Mouse (Mus musculus) forebrain, embryonic 16.5 days (tissue): ENCODE results near the gene Cox10. TPM values are rescaled to one million over a fixed set of nuclear protein-coding genes. Genes with fewer than 3 reads are reported as not detected.
A peak's percentile ranks its signal among the peaks of the same experiment; 100 is the strongest.

Source experiments
- ATAC-seq: fragments of 200-750 bp; cut with Nextera tagmentation; 2 replicates; pipeline ENCODE4 v1.8.0; 2017; ENCODE audit warnings: mild to moderate bottlenecking, moderate library complexity
- H3K27ac ChIP-seq: fragments of 300-500 bp; sonication (generic); 2 replicates; pipeline ENCODE4 v1.5.1; 2014; ENCODE audit warnings: low read length, control low read depth
- H3K27me3 ChIP-seq: fragments of 300-500 bp; sonication (generic); replicated peaks from 2 replicates; pipeline ENCODE4 v1.6.1; 2014; ENCODE audit warnings: low read length; ENCODE audit not compliant: control insufficient read depth, insufficient read depth
- H3K36me3 ChIP-seq: fragments of 300-500 bp; sonication (generic); 2 replicates; pipeline ENCODE4 v1.6.1; 2014; ENCODE audit not compliant: control insufficient read depth, insufficient read depth
- H3K4me1 ChIP-seq: fragments of 300-500 bp; sonication (generic); replicated peaks from 2 replicates; pipeline ENCODE4 v1.6.1; 2014; ENCODE audit warnings: low read length; ENCODE audit not compliant: control insufficient read depth, insufficient read depth
- H3K4me2 ChIP-seq: fragments of 300-500 bp; sonication (generic); 2 replicates; pipeline ENCODE4 v1.6.1; 2014; ENCODE audit warnings: mild to moderate bottlenecking, low read length, control low read depth
- H3K4me3 ChIP-seq: fragments of 300-500 bp; sonication (generic); replicated peaks from 2 replicates; pipeline ENCODE4 v1.5.1; 2014; ENCODE audit warnings: mild to moderate bottlenecking, low read length, control low read depth
- H3K9ac ChIP-seq: fragments of 300-500 bp; sonication (generic); replicated peaks from 2 replicates; pipeline ENCODE4 v1.6.1; 2014; ENCODE audit warnings: low read depth, low read length, control low read depth
- H3K9me3 ChIP-seq: fragments of 300-500 bp; sonication (generic); 2 replicates; pipeline ENCODE4 v1.6.1; 2016; ENCODE audit warnings: low read length; ENCODE audit not compliant: control insufficient read depth
- WGBS: fragments of 180-500 bp; shearing (Covaris S2); extraction: QIAGEN DNeasy Blood & Tissue Kit; methylation state at CpG from one replicate; pipeline ENCODE4 v1.1.7; 2014; 5-methylcytosine and 5-hydroxymethylcytosine counted together
- polyA plus RNA-seq: library from polyadenylated mRNA; unstranded; fragments of >200 nt; fragmentation: Nextera tagmentation; extraction: Ambion mirVana; gene quantifications from 2 replicates; pipeline ENCODE4 v1.2.1, GENCODE M21; 2015

Cox10 gene
- polyA plus RNA-seq, 1 experiment from 2014 or later = 24.6 TPM

DNA sequence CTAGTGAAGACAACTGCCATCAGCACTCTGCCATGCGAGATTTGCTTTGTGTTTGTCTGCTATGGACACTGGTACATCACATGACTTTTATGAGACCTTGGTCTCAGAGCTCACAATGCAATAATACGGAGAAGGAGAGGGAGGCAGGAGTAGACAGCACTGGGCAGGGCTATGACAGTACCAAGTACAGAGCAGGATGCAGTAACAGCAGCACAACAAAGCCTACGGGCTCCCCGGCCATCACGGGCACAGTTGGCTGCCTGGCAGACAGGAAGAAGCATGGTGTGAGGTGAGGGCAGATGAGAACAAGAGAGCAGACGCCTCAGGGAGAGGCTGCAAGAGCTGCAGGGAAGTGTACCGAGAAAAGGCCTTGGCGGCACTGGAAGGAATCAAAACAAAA, 87.3 kb downstream of the Cox10 start:
- Histone ChIP-seq H3K36me3 (no peaks in the 10 kb centered on the region), H3K27ac (no peak overlapping the region), H3K4me1 (peaks cover 10% of the 10 kb centered on the region), H3K9ac (no peak overlapping the region), H3K4me2 (no peak overlapping the region), H3K9me3 (no peaks in the 10 kb centered on the region), H3K27me3 (no peaks in the 10 kb centered on the region), H3K4me3 (no peak overlapping the region)
- ATAC-seq = no peak
- 85% methylated on average over 8 of the region's 8 CpGs for WGBS

DNA sequence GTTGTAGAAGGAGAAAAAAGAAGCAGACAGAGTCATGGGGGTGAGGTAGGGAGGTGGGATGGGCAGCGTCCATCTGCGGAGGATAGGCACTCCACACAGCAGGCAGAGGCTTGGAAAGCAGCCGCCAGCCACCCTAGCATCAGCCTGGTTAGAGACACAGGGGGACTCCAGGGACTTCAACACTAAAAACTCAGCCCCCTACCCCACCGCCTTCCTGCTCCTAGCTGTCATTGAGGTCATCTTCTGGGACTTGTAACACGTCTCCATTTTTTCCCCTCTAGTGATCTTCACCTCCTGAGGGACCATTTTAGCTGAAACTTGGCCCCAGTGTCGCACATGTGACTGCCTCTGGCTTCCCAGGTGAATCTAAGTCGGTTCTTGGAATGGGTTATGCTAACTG, 88.5 kb downstream of the Cox10 start:
- 93% methylated on average over 7 of the region's 7 CpGs for WGBS
- Histone ChIP-seq H3K27ac (no peak overlapping the region), H3K36me3 (no peaks in the 10 kb centered on the region), H3K4me3 (no peak overlapping the region), H3K4me2 (no peak overlapping the region), H3K9me3 (no peaks in the 10 kb centered on the region), H3K4me1 (peaks cover 10% of the 10 kb centered on the region), H3K9ac (no peak overlapping the region), H3K27me3 (no peaks in the 10 kb centered on the region)
- ATAC-seq = no peak

GRCm38 (mm10) chr11:63990311-63990710, 89.0 kb downstream of the Cox10 start:
- Histone ChIP-seq H3K9me3 (no peaks in the 10 kb centered on the region), H3K4me1 (peaks cover 10% of the 10 kb centered on the region), H3K27ac (no peak overlapping the region), H3K9ac (no peak overlapping the region), H3K4me2 (no peak overlapping the region), H3K4me3 (no peak overlapping the region), H3K27me3 (no peaks in the 10 kb centered on the region), H3K36me3 (no peaks in the 10 kb centered on the region)
- 79% methylated on average over 8 of the region's 8 CpGs for WGBS
- no peak for ATAC-seq

DNA sequence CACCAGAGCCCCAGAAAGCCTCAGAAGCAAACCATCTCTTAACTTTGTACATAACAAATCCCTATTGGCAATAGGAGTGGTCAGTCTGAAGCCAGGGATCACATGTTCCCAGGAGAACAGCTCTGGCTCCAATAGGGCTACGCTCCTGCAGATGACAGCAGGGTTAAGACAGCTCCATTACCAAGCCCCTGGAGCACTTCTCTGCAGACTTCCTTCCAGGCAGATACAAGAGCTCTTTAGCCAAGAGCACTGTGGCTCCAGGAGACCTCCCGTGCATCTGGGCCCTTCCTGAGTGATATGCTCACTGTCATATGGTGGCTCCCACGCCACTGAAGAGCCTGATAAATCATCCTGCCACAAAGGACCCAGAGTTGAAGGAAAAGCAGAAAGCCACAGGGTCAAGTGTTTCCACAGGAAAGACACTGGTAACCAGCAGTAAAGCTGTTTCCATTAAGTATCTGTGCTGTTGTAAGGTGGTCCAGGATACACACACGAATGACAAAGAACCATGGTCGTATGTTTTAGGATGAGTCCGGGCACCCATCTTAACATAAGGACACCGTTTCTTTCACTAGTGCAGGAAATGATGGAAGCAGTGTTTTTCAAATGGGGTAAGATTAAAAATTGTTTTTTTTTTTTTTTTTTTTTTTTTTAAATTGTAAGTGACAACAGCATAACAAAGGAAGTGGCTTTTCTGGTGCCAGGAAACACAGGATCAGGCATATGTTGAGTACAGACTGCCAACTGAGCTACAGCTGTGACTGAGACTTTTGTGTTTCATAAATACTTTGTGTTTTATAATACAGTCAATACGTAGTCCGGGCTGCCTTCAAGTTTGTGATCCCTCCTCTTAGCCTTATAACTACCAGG, 90.0 kb downstream of the Cox10 start:
- Histone ChIP-seq H3K27me3 (no peaks in the 10 kb centered on the region), H3K4me3 (no peak overlapping the region), H3K4me1 (peaks cover 10% of the 10 kb centered on the region), H3K4me2 (no peak overlapping the region), H3K9me3 (no peaks in the 10 kb centered on the region), H3K36me3 (no peaks in the 10 kb centered on the region), H3K27ac (no peak overlapping the region), H3K9ac (no peak overlapping the region)
- ATAC-seq = peak; percentile 79
- 70% methylated on average over 9 of the region's 9 CpGs for WGBS

- 83% methylated on average over 3 of the region's 3 CpGs for WGBS
- no peak overlapping the region for H3K4me3 ChIP-seq
- H3K4me2 ChIP-seq = no peak overlapping the region
These were observed 91.1 kb downstream of the Cox10 start for GRCm38 (mm10) chr11:63988031-63988665.

DNA sequence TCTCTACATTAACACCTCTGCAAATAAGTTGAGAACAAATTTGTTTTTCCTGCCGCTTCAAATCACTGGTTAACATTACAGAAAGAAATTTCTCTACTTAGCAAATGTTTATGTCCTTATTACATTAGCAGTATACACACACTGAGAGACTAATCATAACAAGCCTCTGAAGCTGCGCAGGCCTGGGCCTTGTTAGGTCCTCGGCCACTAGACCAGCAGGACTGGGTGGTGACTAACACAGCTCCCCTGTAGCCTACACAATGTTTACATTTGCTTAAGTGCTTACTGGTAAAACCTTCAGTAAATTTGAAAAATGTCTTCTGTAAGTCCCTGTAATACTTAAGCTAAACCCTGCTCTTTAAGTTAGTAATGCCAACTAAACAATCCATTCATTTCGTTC, 92.6 kb downstream of the Cox10 start:
- Histone ChIP-seq H3K4me1 (peaks cover 12% of the 10 kb centered on the region), H3K9me3 (no peaks in the 10 kb centered on the region), H3K4me2 (no peak overlapping the region), H3K9ac (no peak overlapping the region), H3K27ac (no peak overlapping the region), H3K27me3 (no peaks in the 10 kb centered on the region), H3K4me3 (no peak overlapping the region), H3K36me3 (no peaks in the 10 kb centered on the region)
- 93% methylated on average over 4 of the region's 4 CpGs for WGBS
- no peak for ATAC-seq

More at GRCm38 (mm10) chr11:63988031-63988665, 91.1 kb downstream of the Cox10 start:
- Histone ChIP-seq H3K9ac (no peak overlapping the region), H3K27ac (no peak overlapping the region), H3K4me1 (peaks cover 10% of the 10 kb centered on the region), H3K27me3 (no peaks in the 10 kb centered on the region), H3K9me3 (no peaks in the 10 kb centered on the region), H3K36me3 (no peaks in the 10 kb centered on the region)
- no peak for ATAC-seq

GRCm38 (mm10) chr11:63985481-63985880, 93.8 kb downstream of the Cox10 start:
- Histone ChIP-seq H3K9me3 (no peaks in the 10 kb centered on the region), H3K4me2 (no peak overlapping the region), H3K9ac (no peak overlapping the region), H3K4me1 (peaks cover 12% of the 10 kb centered on the region), H3K4me3 (no peak overlapping the region), H3K27ac (no peak overlapping the region), H3K27me3 (no peaks in the 10 kb centered on the region), H3K36me3 (no peaks in the 10 kb centered on the region)
- no peak for ATAC-seq
- 61% methylated on average over 6 of the region's 6 CpGs for WGBS

- Histone ChIP-seq H3K4me2 (no peak overlapping the region), H3K9me3 (no peaks in the 10 kb centered on the region), H3K36me3 (no peaks in the 10 kb centered on the region), H3K4me3 (no peak overlapping the region), H3K9ac (no peak overlapping the region), H3K27me3 (no peaks in the 10 kb centered on the region), H3K27ac (no peak overlapping the region), H3K4me1 (peaks cover 9% of the 10 kb centered on the region)
- no peak for ATAC-seq
- WGBS = 85% methylated on average over 6 of the region's 6 CpGs
These were observed 94.6 kb downstream of the Cox10 start for GRCm38 (mm10) chr11:63984622-63985168.

GRCm38 (mm10) chr11:63977741-63978140, 101.5 kb downstream of the Cox10 start:
- WGBS = 74% methylated on average over 2 of the region's 2 CpGs

More at GRCm38 (mm10) chr11:63977741-63978140, 101.5 kb downstream of the Cox10 start:
- Histone ChIP-seq H3K4me3 (no peak overlapping the region), H3K9ac (no peak overlapping the region), H3K36me3 (no peaks in the 10 kb centered on the region), H3K4me1 (0 out of 2 replicates have a peak, but pooled peaks cover 2% of the 10 kb centered on the region), H3K27ac (no peak overlapping the region), H3K4me2 (no peak overlapping the region), H3K9me3 (no peaks in the 10 kb centered on the region), H3K27me3 (no peaks in the 10 kb centered on the region)
- ATAC-seq = no peak
